Mouse (Mus musculus): ENCODE measurements at regions not wholly inside any gene's neighbourhood (a gene's known extent, or its start where the extent isn't known, plus 50 kb on each side); places are given as distances from the start of the nearest gene placed in this dataset.

DNA sequence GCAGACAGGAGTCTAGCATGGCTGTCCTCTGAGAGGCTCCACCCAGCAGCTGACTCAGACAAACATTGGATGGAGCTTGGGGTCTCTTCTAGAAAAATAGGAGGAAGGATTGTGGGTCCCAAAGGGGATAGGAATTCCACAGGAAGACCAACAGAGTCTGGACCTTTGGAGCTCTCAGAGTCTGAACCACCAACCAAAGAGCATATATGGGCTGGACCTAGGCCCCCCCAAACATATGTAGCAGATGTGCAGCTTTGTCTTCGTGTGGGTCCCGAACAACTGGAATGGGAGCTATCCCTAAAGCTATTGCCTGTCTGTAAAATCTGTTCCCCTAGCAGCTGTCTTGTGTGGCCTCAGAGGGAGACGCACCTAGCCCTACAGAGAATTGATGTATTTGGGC is 50.1 kb upstream of the Cpm start:
- no peak for DNase-seq (ENCODE audit: low spot score)

DNA sequence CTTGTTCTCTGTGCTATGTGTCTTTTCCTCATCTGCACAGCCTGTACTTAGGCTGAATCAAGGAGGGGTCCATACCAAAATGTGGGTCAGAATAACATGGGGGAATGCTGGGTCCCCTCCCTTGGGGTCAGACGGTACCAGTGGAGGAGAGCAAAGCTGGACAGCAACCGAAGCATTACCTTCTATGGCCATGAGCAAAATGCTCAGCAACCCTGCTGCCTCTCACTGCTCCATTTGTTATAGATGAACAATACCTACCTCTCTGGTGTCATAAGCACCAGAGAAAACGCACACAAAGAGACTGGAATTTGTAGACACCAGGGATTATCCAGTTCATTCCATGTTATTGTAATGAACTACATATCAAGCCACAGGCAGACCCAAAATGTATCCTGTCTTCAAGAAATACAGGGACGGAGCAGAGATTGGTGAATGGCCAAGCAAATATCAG is 50.6 kb upstream of the Cpm start:
- DNase-seq (ENCODE audit: low spot score): no peak

DNA sequence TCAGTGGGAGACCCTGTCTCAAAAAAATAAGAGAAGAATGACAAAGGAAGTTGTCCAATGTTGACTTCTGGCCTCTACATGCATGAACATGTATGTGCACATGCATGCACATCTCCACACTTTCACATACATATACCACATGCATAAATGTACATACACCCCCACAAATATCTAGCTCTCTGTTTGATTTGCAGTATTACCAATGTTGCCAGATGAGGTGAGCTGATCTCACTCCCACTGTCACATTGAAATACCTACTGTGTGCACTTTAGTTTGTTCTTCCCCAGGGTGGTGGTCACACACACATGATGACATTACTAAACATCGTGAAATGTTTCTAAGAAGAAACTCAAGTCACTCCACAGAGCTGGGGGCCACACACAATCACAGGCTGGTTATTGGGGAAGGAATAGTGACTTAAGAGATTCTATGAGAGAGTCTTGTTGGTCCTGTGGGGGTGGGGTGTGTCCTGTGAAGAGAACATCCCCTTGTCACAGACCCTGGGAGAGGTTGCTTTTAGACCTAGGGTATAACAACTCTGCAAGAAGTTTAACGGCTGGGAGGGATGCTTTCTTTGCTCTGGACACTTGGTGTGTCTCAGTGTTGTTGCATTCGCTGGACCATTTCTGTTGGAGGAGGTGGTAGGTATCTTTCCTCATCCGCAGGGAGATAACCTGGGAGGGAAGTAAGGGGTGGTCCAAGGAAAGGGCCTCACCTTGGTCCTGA is 51.2 kb upstream of the Cpm start:
- DNase-seq (ENCODE audit: low spot score): no peak

DNA sequence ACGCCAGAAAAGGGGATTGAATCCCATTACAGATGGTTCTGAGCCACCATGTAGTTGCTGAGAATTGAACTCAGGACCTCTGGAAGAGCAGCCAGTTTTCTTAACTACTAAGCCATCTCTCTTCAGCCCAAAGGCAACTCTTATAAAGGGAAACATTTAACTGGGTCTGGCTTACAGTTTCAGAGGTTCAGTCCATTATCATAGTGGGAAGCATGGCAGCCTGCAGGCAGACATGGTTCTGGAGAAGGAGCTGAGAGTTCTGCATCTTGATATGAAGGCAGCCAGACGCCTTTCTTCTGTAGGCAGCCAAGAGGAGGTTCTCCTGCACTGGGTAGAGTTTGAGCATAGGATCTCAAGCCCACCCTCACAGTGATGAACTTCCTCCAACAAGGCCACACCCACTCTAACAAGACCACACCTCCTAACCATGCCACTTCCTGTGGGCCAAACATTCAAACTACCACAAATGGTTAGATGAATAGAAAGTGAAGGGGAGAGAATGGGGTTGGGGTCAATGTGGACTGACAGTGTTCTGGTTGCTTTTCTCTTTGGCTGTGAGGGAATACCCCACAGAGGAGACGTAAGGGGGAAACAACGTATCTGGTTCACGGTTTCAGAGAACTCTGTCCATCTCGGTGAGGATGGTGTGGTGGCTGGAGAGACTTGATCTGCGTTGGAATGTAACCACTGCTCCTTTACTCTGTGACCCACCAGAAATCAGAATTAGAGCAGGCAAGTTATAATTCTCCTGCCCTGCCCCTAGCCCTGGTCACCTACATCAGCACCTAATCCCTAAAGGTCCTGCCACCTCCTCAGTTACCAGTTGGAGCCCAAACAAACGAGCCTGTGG is 52.2 kb upstream of the Cpm start:
- no peak for DNase-seq (ENCODE audit: low spot score)

DNA sequence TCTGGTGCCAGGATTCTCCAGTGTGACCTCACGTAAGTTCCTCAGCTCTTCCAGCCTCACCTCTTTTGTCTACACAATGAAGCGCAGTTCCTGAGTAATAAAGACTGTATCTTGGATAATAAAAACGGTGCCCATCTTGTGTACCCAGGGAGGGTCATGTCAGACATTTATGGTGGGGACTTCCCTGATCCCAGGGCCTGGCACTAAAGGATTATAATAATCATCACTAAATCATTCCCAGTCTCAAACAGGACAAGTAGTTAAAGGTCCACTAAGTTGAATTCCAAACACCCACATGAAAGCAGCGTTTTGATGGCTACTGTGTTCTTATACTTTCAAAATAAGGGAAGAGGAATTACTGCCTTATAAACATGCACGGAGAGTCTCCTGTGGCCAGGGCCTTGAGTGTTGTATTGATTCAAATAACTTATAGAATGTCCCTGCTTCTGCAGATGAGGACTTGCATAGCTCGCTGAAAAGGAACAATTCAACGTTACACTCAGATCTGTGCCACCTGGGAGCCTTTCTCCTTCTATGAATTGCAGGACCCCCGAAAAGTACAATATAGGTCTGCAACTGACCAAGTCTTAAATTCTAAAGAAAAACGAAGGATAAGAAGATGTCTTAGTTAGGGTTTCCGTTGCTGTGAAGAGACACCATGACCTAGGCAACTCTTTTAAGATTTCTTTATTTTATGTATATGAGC is 53.0 kb upstream of the Cpm start:
- DNase-seq (ENCODE audit: low spot score): no peak

DNA sequence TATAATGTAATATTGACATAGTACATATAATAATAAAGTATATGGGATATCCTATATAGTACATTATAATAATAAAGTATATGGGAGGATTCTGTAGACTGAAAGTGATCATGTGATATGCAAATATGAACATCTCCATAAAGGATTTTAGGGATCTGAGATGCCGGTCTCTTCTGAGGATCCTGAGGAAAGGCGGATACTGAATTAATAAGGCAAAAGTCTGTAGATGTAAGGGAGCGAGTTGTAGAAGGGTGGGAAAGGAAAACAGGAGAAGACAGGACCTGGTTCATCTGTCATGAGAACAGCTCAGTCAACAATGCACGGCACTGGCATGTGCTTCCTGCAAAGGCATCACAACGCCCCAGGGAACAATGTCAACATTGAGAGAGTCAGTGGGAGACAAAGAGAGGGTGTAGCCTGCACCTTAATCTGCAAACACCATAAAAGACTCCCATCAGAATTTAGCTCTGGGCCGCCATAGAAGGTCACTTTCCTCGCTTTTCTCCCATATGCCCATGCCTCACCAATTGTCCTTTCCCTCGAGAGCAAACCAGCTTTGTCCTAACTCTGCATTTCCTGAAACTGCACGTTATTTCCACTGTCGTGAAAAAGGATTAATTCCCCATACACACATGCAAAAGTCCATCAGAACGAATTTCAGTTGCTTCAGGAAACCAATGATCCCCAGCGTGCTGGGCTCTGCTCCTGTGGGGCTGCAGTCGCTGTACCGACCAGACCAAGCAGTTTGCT is 53.7 kb upstream of the Cpm start:
- no peak for DNase-seq (ENCODE audit: low spot score)

DNA sequence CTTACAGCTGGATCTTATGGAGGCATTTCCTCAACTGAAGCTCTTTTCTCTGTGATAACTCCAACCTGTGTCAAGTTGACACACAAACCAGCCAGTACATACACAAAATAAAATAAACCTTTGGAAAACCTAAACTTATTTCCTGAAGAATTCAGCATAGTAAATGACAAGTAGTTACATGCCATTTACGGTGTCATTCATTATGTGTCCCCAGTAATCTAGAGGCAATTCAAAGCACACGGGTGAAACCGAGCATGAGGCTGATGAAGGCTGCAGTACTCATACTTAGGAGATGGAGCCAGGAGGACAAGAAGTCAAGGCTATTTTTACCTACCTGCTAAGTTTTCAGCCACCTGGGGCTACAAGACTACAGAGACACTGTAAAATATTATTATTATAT is 54.4 kb upstream of the Cpm start:
- no peak for DNase-seq (ENCODE audit: low spot score)

DNA sequence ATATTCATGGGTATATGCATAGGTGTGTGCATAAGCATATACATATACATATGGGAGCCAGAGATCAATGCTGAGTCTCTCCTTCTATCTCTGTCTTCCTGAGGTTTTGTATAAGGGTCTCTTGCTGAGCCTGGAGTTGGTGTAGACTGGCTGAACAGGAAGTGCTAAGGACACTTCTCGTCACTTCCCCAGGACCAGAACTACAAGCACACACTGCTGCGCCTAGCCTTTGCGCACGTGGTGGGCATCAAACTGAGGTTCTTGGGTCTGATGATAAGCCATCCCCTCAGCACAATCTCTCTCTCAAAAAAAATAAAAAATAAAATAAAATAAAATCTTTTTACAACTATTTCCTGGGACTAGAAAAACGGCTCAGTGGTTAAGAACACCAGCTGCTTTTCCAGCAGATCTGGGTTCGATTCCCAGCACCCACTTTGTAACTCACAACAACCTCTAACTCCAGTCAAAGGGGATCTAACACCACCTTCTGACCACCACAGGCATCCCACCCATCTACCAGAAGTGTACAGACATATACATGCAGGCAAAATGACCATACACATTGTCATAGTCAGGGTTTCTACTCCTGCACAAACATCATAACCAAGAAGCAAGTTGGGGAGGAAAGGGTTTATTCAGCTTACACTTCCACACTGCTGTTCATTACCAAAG is 55.1 kb upstream of the Cpm start:
- DNase-seq (ENCODE audit: low spot score): no peak

DNA sequence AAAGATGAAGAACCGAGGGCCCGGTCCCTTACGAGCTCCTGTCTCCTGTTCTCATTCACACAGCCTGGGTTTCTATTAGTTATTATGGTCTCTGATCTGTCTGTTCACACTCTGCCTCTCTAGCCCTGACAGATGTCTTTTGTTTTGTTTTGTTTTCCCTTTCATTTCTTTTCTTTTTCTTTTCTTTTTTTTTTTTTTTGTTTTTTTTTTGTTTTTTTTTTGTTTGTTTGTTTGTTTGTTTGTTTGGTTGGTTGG is 55.8 kb upstream of the Cpm start:
- DNase-seq (ENCODE audit: low spot score): no peak

DNA sequence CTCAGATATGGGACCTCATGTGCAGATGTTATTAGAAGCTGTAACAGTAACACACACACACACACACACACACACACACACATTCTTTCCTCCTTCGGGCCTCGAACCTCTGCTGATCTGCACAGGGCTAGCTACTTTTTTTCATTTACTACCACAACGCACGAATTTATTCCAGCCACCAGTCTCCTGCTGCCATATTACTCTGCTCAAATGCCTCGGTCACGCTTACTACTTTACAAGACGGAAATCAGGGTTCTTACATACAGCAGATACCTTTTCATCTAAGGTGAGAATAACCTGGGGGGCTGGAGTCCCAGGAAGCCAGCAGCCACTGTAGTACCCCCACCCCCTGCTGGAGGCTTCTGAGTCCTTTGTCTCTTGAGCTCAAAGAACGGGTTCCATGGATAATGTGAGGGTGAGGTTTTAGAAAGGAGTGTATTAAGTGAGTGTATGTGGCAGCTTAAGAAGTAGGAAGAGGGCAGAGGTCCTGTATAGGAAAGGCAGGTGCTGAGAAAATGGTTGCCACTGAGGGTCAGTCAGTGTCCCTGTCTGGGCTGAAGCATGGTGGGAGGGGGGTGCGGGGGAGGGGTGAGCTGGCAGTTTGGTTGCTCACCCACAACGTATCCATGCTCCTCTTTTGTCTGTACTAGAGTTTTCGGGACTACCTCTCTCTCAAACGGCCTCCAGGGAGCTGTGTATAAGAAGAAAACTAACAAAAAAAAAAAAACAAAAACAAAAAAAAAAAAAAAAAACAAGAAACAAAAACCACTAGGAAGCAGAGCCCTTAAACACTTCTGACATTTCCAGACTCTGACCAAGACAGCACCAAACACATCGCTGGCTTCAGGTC is 56.3 kb upstream of the Cpm start:
- DNase-seq (ENCODE audit: low spot score): no peak

DNA sequence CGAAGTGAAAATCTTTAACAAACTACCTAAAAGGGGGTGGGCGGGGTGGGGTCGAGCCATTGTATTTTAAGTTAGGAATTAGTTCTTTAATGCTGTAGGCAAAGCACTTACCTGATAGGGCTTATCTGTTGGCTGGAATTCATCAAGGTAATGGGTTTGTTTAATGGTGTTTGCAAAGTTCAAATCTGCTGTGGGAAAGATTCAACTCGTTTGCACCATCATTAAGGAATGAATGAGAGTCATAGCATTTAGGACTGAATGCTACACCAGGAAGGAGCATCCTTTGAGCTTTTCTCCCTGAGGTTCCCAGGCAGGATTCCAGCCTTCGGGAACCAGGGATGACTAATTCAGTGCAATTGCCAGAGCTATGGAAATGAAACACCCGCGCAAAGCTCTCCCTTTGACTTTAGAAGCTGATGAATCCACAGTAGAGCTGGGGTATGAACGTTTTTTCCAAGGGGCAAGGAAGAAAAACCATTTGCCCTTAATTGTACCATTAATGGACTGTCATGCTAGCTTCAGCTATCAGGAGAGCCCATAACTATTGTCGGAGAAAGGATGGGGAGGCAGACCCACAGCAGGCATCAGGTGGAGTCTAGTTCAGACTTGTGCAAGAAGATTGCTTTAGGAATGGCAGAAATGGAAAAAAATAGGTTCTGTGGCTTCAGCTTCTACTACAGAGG is 57.3 kb upstream of the Cpm start:
- no peak for DNase-seq (ENCODE audit: low spot score)

DNA sequence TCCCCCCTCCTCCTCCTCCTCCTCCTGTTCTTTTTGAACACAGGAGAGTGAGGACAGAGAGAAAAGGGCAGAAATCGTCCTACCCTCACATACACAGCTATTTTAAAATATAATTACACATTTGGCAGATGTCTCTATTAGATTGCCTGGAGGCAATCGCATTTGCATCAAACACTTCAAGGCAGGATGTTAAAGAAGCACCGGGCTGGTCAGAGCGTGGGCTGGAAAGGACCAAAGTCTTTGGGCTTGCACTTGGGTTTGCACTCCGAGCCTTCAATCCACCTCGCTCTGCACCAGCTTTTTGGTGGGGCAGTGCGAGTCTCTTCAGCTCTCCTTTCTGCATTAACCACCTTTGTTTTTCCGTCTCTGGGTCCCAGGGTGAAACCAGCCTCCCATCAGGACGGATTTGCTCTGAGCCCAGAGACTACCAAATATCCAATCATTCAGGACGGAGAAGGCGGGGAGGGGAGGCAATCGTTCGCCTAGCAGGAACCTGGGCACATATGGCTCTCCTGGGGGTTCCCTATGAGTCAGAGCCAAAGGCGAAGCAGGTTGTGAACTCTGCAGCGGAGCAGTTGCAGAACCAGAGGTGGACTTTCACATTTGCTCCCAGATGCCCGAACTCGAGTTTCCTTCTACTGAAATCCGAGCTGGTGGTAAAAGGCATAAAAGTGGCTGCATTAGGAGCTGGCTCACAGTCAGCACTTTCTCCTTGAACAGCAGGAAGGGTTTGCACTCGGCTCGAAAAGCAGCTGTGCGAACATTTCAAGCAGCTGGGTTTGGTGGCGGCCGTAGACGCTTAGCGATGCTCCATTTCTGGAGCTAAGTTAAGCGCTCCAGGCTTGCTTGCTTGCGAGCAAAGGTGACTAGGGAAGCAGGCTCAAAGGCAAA is 58.1 kb upstream of the Cpm start:
- no peak for DNase-seq (ENCODE audit: low spot score)

DNA sequence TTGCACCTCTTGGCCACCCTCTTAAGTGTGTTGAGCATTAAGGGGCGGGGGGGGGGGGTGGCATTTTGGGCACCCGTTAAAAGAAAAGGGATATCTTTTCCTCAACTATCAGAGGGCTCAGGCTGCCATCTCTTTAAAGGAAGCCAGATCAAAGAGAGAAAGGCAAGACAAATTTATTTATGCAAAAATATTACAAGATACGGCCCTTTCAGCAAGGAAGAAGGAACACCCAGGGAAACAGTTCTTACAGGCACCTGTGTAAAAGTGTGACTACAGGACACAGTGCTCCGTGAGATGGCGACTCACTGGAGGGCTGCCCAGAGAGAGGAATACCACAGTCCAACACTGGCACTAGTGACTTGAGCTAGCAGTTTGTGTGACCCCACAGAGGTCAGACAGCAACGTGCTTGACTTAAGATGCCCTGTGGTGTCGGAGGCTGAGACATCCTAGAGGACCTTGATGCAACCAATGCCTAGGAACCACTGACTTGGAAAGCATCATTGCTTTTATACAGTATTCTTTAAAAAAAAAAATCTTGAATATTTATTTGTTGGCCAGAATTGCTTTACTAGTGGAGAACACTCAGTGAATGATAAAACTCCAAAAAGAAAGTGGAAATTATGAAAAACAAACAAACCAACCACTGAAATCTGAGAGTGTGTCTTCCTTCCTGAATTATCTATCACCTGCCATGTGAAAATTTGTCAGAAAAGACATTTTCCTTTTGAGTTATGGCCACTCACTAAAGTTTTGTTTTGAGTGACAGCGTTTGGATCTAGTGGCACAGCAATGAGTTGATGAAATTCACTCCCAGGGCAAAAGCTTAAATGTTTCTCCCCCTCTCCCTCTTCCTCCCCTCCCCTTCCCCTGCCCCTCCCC is 59.0 kb upstream of the Cpm start:
- DNase-seq (ENCODE audit: low spot score): no peak

DNA sequence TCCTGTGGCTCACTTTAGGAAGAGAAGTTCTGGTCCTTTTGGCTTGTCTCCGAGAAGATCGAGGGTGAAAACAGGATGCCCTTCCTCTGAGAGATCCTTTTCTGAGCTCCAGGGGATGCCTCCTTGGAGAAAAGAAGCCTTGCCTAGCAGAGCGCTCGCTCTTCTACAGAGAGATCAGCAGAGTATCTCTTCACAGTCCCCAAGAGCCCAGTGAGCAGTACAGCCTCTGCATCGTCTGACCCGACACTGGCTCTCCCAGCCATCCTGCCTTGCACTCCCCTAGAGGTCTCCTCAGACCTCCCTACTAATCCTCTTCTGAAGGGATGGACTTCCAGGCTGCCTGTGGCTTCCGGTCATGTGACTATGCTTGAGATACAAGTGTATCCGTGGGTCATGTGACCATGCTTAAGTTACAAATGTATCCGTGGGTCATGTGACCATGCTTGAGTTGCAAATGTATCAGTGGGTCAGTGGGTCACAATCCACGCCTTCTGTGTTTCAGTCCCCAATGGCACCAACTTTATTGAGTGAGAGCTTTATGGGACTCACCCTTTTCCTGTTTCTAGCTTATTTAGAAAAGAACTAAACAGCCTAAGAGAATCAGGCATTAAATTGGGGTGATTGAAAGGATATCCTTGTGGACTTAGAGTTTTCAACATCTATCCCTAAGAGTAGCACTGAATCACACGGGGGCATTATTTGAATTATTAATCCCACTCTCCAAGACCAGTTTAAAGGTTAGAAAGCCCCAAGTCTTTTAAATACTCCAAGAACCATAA is 59.8 kb upstream of the Cpm start:
- no peak for DNase-seq (ENCODE audit: low spot score)

DNA sequence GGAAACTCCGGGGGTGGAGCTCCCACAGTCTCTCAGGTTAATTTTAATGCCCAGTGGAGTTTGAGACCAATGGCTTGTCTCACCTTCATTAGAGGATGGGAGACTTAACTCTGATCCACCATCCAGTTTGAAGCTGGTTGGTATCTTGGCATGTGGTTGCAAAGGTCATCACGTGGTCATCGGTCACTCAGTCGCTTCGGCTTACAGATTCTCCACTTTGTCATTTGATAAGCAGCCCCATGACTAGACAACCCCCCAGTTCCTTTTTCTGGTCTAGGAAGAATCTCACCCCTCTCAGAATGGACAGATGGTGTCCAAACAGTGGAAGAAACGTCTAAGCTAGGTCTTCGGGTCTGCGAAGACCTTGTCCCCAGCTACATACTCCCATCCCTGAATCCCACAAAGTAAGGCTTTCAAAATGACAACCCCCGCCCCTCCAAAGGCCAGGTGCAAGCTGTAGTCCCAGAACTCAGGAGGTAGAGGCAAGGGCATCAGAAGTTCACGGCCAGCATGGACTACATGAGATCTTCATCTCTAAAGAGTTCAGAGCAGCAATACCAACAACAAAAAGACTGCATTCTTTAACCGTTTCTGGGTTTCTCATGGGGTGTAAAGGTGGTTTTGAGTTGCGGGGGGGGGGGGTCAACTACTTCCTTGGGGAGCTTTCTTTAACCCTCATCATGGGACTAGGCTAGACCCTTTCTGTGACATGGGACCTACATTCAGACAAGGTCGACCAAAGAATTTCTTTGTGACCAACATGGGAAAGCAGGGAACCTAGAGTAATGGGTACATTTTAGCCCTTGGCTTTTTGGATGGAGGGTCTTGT is 60.6 kb upstream of the Cpm start:
- no peak for DNase-seq (ENCODE audit: low spot score)

DNA sequence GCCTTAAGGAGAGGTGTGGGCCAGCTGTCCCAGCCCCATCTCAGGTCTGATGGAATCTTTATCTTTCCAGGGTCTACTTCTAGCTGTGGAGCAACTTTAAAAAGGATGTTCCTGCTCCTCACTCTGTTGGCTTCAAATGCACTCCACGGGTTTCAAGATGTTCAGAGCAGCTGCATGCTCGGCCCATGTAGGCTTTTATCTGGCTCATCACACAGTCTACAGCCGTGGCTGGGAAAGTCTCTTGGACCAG is 61.2 kb upstream of the Cpm start:
- no peak for DNase-seq (ENCODE audit: low spot score)

Measured in c-Kit-positive CD71-positive TER-119-positive erythroid progenitor cells, embryonic 14.5 days (primary cell).